Mouse (Mus musculus) cerebellum, adult 11 months (tissue): ENCODE data around the gene Zfyve27.

ENCODE experiments used
- DNase-seq: peaks from one replicate; pipeline ENCODE4 v3.0.0; 2022

Gene Zfyve27

GRCm38 (mm10) chr19:42240881-42241280 lies 77.1 kb downstream of the Zfyve27 start:
- DNase-seq = no peak

GRCm38 (mm10) chr19:42243401-42243800 lies 79.7 kb downstream of the Zfyve27 start:
- DNase-seq = no peak
